Mouse (Mus musculus): Measurements from ENCODE around the gene Defb47. TPM values are rescaled to one million over a fixed set of nuclear protein-coding genes. Genes with fewer than 3 reads are reported as not detected.

Defb47 gene
- total RNA-seq, 2 experiments from 2014 or later: not detected

Other genes with a start within 250 kb of the Defb47 start
- gene Ints6, start 236.9 kb upstream of the Defb47 start, total RNA-seq (2021): 10 to 100 TPM; 20.6 to 25.6 TPM
- gene Wdfy2, start 160.4 kb upstream of the Defb47 start, total RNA-seq (2021): 1 to 10 TPM; 8.1 to 8.6 TPM
- not detected for gene Defb48, start 13.6 kb upstream of the Defb47 start, total RNA-seq (2021)
- gene Defb43, start 13.7 kb downstream of the Defb47 start, total RNA-seq (2021): not detected
- gene Defb42, start 48.9 kb downstream of the Defb47 start, total RNA-seq (2021): under 1 TPM; 0.38 to 0.44 TPM
- gene Defb30, start 51.9 kb downstream of the Defb47 start, total RNA-seq (2021): not detected

Data from heart, postnatal 14 days (tissue).